Mouse (Mus musculus) forebrain, postnatal 0 days (tissue): Measurements from ENCODE around the gene Fam222a. TPM values are rescaled to one million over a fixed set of nuclear protein-coding genes. Genes with fewer than 3 reads are reported as not detected.

ENCODE experiments used
- ATAC-seq: fragments of 200-750 bp; cut with Nextera tagmentation; 2 replicates; pipeline ENCODE4 v1.8.0; 2017; ENCODE audit warnings: mild to moderate bottlenecking, moderate library complexity
- DNase-seq: peaks from one replicate; pipeline ENCODE4 v3.0.0-alpha.2; 2015
- H3K27ac ChIP-seq: fragments of 300-500 bp; sonication (generic); 2 replicates; pipeline ENCODE4 v1.5.1; 2014; ENCODE audit warnings: low read depth, mild to moderate bottlenecking, antibody characterized with exemption, low read length, moderate library complexity, mixed read lengths
- H3K27me3 ChIP-seq: fragments of 300-500 bp; sonication (generic); 2 replicates; pipeline ENCODE4 v1.6.1; 2014; ENCODE audit warnings: mild to moderate bottlenecking, low read length, mixed read lengths; ENCODE audit not compliant: insufficient read depth
- H3K36me3 ChIP-seq: fragments of 300-500 bp; sonication (generic); 2 replicates; pipeline ENCODE4 v1.6.1; 2014; ENCODE audit warnings: mild to moderate bottlenecking, moderate library complexity; ENCODE audit not compliant: insufficient read depth
- H3K4me1 ChIP-seq: fragments of 300-500 bp; sonication (generic); 2 replicates; pipeline ENCODE4 v1.6.1; 2014; ENCODE audit warnings: antibody characterized with exemption; ENCODE audit not compliant: insufficient read depth
- H3K4me2 ChIP-seq: fragments of 300-500 bp; sonication (generic); 2 replicates; pipeline ENCODE4 v1.6.1; 2014; ENCODE audit warnings: low read depth, mild to moderate bottlenecking, moderate library complexity
- H3K4me3 ChIP-seq: fragments of 300-500 bp; sonication (generic); 2 replicates; pipeline ENCODE4 v1.5.1; 2014; ENCODE audit warnings: low read depth, low read length, mixed read lengths
- H3K9ac ChIP-seq: fragments of 300-500 bp; sonication (generic); 2 replicates; pipeline ENCODE4 v1.6.1; 2014; ENCODE audit warnings: mild to moderate bottlenecking
- H3K9me3 ChIP-seq: fragments of 300-500 bp; sonication (generic); 2 replicates; pipeline ENCODE4 v1.6.1; 2016; ENCODE audit warnings: low read length
- CTCF ChIP-seq: sonication (generic); IDR thresholded peaks from 2 replicates; pipeline ENCODE4 v1.5.1; 2016; ENCODE audit warnings: antibody characterized with exemption, control low read depth, low read depth
- WGBS: fragments of 180-500 bp; shearing (Covaris S2); extraction: QIAGEN DNeasy Blood & Tissue Kit; methylation state at CpG from one replicate; pipeline ENCODE4 v1.1.7; 2014; 5-methylcytosine and 5-hydroxymethylcytosine counted together
- polyA plus RNA-seq: library from polyadenylated mRNA; unstranded; fragments of >200 nt; fragmentation: Nextera tagmentation; extraction: Ambion mirVana; gene quantifications from 2 replicates; pipeline ENCODE4 v1.2.1, GENCODE M21; 2015
- total RNA-seq: library from RNA; depleted of rRNA; stranded (reverse); fragments of >200 nt; gene quantifications from 2 replicates; pipeline ENCODE4 v1.2.3, GENCODE M21; 2014

Fam222a gene
- total and polyA plus RNA-seq, 2 experiments from 2014 or later = 3.4 to 8.2 TPM

GRCm38 (mm10) chr5:114638769-114639644 is 71.2 kb downstream of the Fam222a start:
- Histone ChIP-seq H3K36me3 (no peaks in the 10 kb centered on the region), H3K27me3 (no peaks in the 10 kb centered on the region), H3K4me3 (no peak overlapping the region; the same call in 1 of the 2 replicates), H3K4me1 (no peaks in the 10 kb centered on the region), H3K27ac (no peak overlapping the region), H3K4me2 (peak overlapping the region; percentile 40), H3K9me3 (no peaks in the 10 kb centered on the region), H3K9ac (no peak overlapping the region)
- WGBS = 14% methylated on average over 22 of the region's 22 CpGs
- peak; percentile 89 for DNase-seq
- peak; percentile 86 for ATAC-seq
- TF ChIP-seq CTCF = peak; percentile 98

GRCm38 (mm10) chr5:114639645-114639957 is 71.8 kb downstream of the Fam222a start:
- Histone ChIP-seq H3K4me2 (peak overlapping the region; percentile 40), H3K9ac (no peak overlapping the region), H3K36me3 (no peaks in the 10 kb centered on the region), H3K27me3 (no peaks in the 10 kb centered on the region), H3K4me1 (no peaks in the 10 kb centered on the region), H3K4me3 (no peak overlapping the region; the same call in 1 of the 2 replicates), H3K27ac (no peak overlapping the region), H3K9me3 (no peaks in the 10 kb centered on the region)
- DNase-seq (no peak), ATAC-seq (no peak; the same call in 1 of the 2 replicates)
- no peak for TF ChIP-seq CTCF
- WGBS = 22% methylated on average over 7 of the region's 7 CpGs

- ATAC-seq (no peak), DNase-seq (no peak)
- TF ChIP-seq CTCF = no peak
- Histone ChIP-seq H3K4me1 (no peaks in the 10 kb centered on the region), H3K4me2 (no peak overlapping the region), H3K27me3 (no peaks in the 10 kb centered on the region; the same call in 1 of the 2 replicates), H3K36me3 (no peaks in the 10 kb centered on the region), H3K27ac (no peak overlapping the region), H3K9ac (no peak overlapping the region), H3K4me3 (no peak overlapping the region), H3K9me3 (no peaks in the 10 kb centered on the region)
- WGBS = 70% methylated on average over 10 of the region's 10 CpGs
Measured at GRCm38 (mm10) chr5:114640809-114641208, 73.0 kb downstream of the Fam222a start.

GRCm38 (mm10) chr5:114644918-114645317 is 77.1 kb downstream of the Fam222a start:
- ATAC-seq (no peak), DNase-seq (no peak)
- no peak overlapping the region for H3K27ac ChIP-seq
- no peaks in the 10 kb centered on the region; the same call in 1 of the 2 replicates for H3K27me3 ChIP-seq
- H3K9ac ChIP-seq = no peak overlapping the region
- WGBS = 51% methylated on average over 6 of the region's 6 CpGs
- 0 out of 2 replicates have a peak, but pooled peaks cover 7% of the 10 kb centered on the region for H3K4me1 ChIP-seq
- H3K4me3 ChIP-seq = no peak overlapping the region
- H3K36me3 ChIP-seq = no peaks in the 10 kb centered on the region
- H3K4me2 ChIP-seq = no peak overlapping the region
- TF ChIP-seq CTCF = no peak
- no peaks in the 10 kb centered on the region for H3K9me3 ChIP-seq

- no peaks in the 10 kb centered on the region for H3K9me3 ChIP-seq
- WGBS = 80% methylated on average over 5 of the region's 5 CpGs
- no peak overlapping the region for H3K9ac ChIP-seq
- H3K27ac ChIP-seq = no peak overlapping the region
- ATAC-seq (no peak), DNase-seq (no peak)
- H3K27me3 ChIP-seq = no peaks in the 10 kb centered on the region; the same call in 1 of the 2 replicates
- H3K4me2 ChIP-seq = no peak overlapping the region
- 0 out of 2 replicates have a peak, but pooled peaks cover 7% of the 10 kb centered on the region for H3K4me1 ChIP-seq
- TF ChIP-seq CTCF = no peak
- no peaks in the 10 kb centered on the region for H3K36me3 ChIP-seq
- no peak overlapping the region for H3K4me3 ChIP-seq
Measured at GRCm38 (mm10) chr5:114645916-114646315, 78.1 kb downstream of the Fam222a start.

- Histone ChIP-seq H3K4me1 (0 out of 2 replicates have a peak, but pooled peaks cover 7% of the 10 kb centered on the region), H3K36me3 (no peaks in the 10 kb centered on the region), H3K4me3 (peak overlapping the region; percentile 26), H3K27ac (no peak overlapping the region), H3K27me3 (no peaks in the 10 kb centered on the region; the same call in 1 of the 2 replicates), H3K9ac (peak overlapping the region; percentile 23; the same call in 1 of the 2 replicates), H3K4me2 (peak overlapping the region; percentile 53), H3K9me3 (no peaks in the 10 kb centered on the region)
- DNase-seq = peak; percentile 65
- WGBS = 2% methylated on average over 27 of the region's 27 CpGs
- TF ChIP-seq CTCF = no peak
- ATAC-seq = peak; percentile 73
Measured at GRCm38 (mm10) chr5:114647211-114647974, 79.6 kb downstream of the Fam222a start.
